Mouse (Mus musculus): ENCODE data around the gene Cfc1. TPM values are rescaled to one million over a fixed set of nuclear protein-coding genes. Genes with fewer than 3 reads are reported as not detected.
"Not testable (repeated sequence)": the region's sequence is repeated elsewhere in the genome, so short reads cannot be mapped to it uniquely, and the experiment has no call there.

Gene Cfc1
- polyA plus RNA-seq, 1 experiment from 2014 or later: not detected

- ATAC-seq (replicated peaks; ENCODE audit: low FRiP score) (peak; percentile 45; the same call in 1 of the 2 replicates), DNase-seq (ENCODE audit: low spot score) (no peak)
- H3K4me1 ChIP-seq (replicated peaks; ENCODE audit: control insufficient read depth, insufficient read depth, low read length): no peaks in the 10 kb centered on the region
- WGBS: 5% methylated on average over 7 of the region's 7 CpGs
- H3K27me3 ChIP-seq (replicated peaks; ENCODE audit: control insufficient read depth, insufficient read depth, low read length): no peaks in the 10 kb centered on the region
- no peak overlapping the region for H3K4me3 ChIP-seq (ENCODE audit: low read depth, low read length)
- peak overlapping the region; percentile 46 for H3K4me2 ChIP-seq
- H3K9ac ChIP-seq (ENCODE audit: low read depth, low read length): no peak overlapping the region
- no peaks in the 10 kb centered on the region for H3K36me3 ChIP-seq (ENCODE audit: control insufficient read depth, insufficient read depth, low read length)
- no peak overlapping the region for H3K27ac ChIP-seq (ENCODE audit: low read depth, low read length)
- no peaks in the 10 kb centered on the region for H3K9me3 ChIP-seq (ENCODE audit: control insufficient read depth, low read length)
These were observed 24.9 kb upstream of the Cfc1 start for GRCm38 (mm10) chr1:34510575-34510981.

GRCm38 (mm10) chr1:34511027-34511426 is 24.4 kb upstream of the Cfc1 start:
- H3K4me3 ChIP-seq (ENCODE audit: low read depth, low read length): no peak overlapping the region
- peak; percentile 45 for DNase-seq (ENCODE audit: low spot score)
- H3K36me3 ChIP-seq (ENCODE audit: control insufficient read depth, insufficient read depth, low read length): no peaks in the 10 kb centered on the region
- no peaks in the 10 kb centered on the region for H3K27me3 ChIP-seq (replicated peaks; ENCODE audit: control insufficient read depth, insufficient read depth, low read length)
- no peak overlapping the region for H3K4me2 ChIP-seq
- no peak overlapping the region for H3K9ac ChIP-seq (ENCODE audit: low read depth, low read length)
- no peaks in the 10 kb centered on the region for H3K4me1 ChIP-seq (replicated peaks; ENCODE audit: control insufficient read depth, insufficient read depth, low read length)
- ATAC-seq (replicated peaks; ENCODE audit: low FRiP score): peak; percentile 58; the same call in 1 of the 2 replicates
- WGBS: 9% methylated on average over 3 of the region's 3 CpGs
- H3K9me3 ChIP-seq (ENCODE audit: control insufficient read depth, low read length): no peaks in the 10 kb centered on the region
- no peak overlapping the region for H3K27ac ChIP-seq (ENCODE audit: low read depth, low read length)

GRCm38 (mm10) chr1:34513068-34513467 is 22.4 kb upstream of the Cfc1 start:
- WGBS: 73% methylated on average over 4 of the region's 4 CpGs
- H3K9me3 ChIP-seq (ENCODE audit: control insufficient read depth, low read length): no peaks in the 10 kb centered on the region
- H3K4me2 ChIP-seq: no peak overlapping the region
- no peaks in the 10 kb centered on the region for H3K36me3 ChIP-seq (ENCODE audit: control insufficient read depth, insufficient read depth, low read length)
- no peak for ATAC-seq (replicated peaks; ENCODE audit: low FRiP score)
- no peaks in the 10 kb centered on the region for H3K27me3 ChIP-seq (replicated peaks; ENCODE audit: control insufficient read depth, insufficient read depth, low read length)
- H3K4me3 ChIP-seq (ENCODE audit: low read depth, low read length): no peak overlapping the region
- H3K27ac ChIP-seq (ENCODE audit: low read depth, low read length): no peak overlapping the region
- DNase-seq (ENCODE audit: low spot score): no peak
- no peaks in the 10 kb centered on the region for H3K4me1 ChIP-seq (replicated peaks; ENCODE audit: control insufficient read depth, insufficient read depth, low read length)
- H3K9ac ChIP-seq (ENCODE audit: low read depth, low read length): no peak overlapping the region

DNA sequence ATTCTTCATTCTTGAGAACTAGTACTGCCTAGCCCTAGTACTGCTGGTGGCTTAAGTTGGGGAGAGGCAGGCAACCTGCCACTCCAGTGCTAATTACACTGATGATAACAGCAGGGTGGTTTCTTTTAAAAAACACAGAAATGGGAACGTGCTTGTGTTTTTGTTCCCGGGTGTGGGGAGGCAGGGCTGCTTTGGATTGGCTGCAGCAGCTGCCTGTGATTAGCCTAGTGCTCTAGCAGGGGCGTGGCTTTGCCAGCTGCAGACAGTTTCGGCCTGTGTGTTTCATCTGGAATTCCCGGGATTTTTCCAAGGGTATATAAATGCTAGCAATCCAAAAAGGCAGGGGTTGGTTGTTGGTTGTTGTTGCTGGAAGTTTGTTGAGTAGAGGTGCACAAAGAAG is 18.9 kb upstream of the Cfc1 start:
- Histone ChIP-seq H3K4me2 (no peak overlapping the region), H3K27me3 (replicated peaks; ENCODE audit: control insufficient read depth, insufficient read depth, low read length) (no peaks in the 10 kb centered on the region), H3K4me1 (replicated peaks; ENCODE audit: control insufficient read depth, insufficient read depth, low read length) (no peaks in the 10 kb centered on the region), H3K4me3 (ENCODE audit: low read depth, low read length) (no peak overlapping the region), H3K9ac (ENCODE audit: low read depth, low read length) (no peak overlapping the region), H3K36me3 (ENCODE audit: control insufficient read depth, insufficient read depth, low read length) (no peaks in the 10 kb centered on the region), H3K9me3 (ENCODE audit: control insufficient read depth, low read length) (no peaks in the 10 kb centered on the region), H3K27ac (ENCODE audit: low read depth, low read length) (no peak overlapping the region)
- DNase-seq (ENCODE audit: low spot score): no peak
- WGBS: 28% methylated on average over 5 of the region's 5 CpGs
- ATAC-seq (replicated peaks; ENCODE audit: low FRiP score): no peak

DNA sequence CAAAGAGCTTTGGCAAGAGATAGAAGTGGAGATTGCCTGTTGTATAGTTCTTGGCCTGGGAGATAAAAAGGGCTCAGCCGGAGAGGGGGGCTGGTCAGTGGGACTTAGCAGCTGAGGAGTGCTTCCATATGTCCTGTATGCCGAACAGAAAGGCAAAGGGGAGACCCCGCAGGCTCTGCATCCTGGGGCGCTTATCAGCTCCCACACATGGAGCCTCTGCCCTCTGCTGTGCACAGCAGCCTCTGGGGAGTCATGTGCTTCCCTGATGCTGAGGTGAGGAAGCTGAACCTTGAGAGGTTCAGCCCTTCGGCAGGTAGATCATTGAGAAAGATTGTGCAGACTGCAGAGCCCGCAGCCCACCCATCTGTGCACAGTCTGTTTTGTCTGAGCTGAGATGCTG is 18.2 kb upstream of the Cfc1 start:
- ATAC-seq (replicated peaks; ENCODE audit: low FRiP score); DNase-seq (ENCODE audit: low spot score); H3K27me3 ChIP-seq (replicated peaks; ENCODE audit: control insufficient read depth, insufficient read depth, low read length); H3K9me3 ChIP-seq (ENCODE audit: control insufficient read depth, low read length); H3K4me2 ChIP-seq; H3K4me3 ChIP-seq (ENCODE audit: low read depth, low read length); H3K4me1 ChIP-seq (replicated peaks; ENCODE audit: control insufficient read depth, insufficient read depth, low read length); H3K36me3 ChIP-seq (ENCODE audit: control insufficient read depth, insufficient read depth, low read length); H3K27ac ChIP-seq (ENCODE audit: low read depth, low read length); H3K9ac ChIP-seq (ENCODE audit: low read depth, low read length): not testable (repeated sequence)
- 14% methylated on average over 6 of the region's 6 CpGs for WGBS

DNA sequence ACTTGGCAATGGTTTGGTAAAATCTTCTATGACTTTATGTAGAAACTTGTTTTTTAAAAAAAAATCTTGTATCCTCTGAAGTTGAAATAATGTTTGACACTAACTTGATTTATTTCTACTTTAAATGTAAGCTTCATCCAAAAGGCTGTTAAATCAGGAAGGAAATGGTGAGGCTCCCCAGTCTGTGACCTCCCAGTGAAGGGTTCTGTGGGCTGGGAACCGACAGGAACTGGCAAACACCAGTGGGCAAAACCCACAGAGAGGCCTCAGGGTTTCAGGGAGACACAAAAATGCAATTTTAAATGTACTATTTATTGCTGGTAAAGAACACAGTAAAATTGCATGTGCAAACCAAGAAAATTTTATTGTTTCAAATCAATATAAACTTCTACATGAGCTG is 17.7 kb upstream of the Cfc1 start:
- not testable (repeated sequence) for ATAC-seq (replicated peaks; ENCODE audit: low FRiP score); H3K27me3 ChIP-seq (replicated peaks; ENCODE audit: control insufficient read depth, insufficient read depth, low read length); H3K4me1 ChIP-seq (replicated peaks; ENCODE audit: control insufficient read depth, insufficient read depth, low read length); DNase-seq (ENCODE audit: low spot score); H3K27ac ChIP-seq (ENCODE audit: low read depth, low read length); H3K9me3 ChIP-seq (ENCODE audit: control insufficient read depth, low read length); H3K9ac ChIP-seq (ENCODE audit: low read depth, low read length); H3K36me3 ChIP-seq (ENCODE audit: control insufficient read depth, insufficient read depth, low read length); H3K4me3 ChIP-seq (ENCODE audit: low read depth, low read length); H3K4me2 ChIP-seq
- WGBS: 11% methylated on average over 1 of the region's 1 CpGs

DNA sequence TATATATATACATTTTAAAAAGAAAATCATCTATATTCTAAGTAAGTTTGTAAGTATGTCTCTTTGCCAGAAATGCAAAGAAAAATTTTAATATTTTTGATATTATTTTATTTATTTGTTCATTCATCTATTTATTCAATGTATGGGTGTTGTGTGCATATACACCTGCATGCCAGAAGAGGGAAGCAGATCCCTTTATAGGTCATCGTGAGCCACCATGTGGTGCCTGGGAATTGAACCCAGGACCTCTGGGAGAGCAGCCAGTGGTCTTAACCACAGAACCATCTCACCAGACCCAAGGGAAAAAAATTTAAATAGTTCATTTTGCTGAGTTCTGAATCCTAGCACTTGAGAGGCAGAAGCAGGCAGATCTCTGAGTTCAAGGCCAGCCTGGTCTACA is 17.2 kb upstream of the Cfc1 start:
- WGBS: 75% methylated on average over 1 of the region's 1 CpGs

DNA sequence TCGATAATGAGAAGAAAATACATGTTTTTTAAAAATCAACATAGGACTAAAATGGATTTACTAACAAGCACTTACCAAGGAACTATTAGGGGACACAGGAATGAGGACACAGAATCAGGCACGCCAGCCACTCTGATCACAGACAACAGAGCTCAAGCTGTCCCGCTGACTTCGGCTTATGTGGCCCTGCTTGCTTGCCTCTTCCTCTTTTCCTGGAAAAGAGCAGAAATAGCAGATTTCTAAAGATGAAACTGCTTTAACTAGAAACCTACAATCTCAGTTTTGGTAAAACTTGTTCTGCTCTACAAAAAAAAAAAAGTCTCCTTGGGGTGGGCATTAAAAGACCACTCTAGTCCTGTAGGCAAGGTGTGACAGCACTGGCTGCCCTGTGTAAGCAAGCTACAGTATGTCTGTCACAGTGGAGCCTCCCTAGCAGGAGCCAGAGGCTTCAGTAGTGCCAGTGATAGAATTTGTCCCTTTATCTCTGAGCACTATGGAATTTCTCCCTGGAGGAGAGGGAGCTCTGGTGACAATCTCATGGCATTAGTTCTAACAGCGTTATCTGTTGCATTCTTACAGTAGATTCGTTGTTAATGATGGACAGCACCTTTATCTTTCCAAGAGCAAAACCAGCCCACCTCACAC is 13.1 kb upstream of the Cfc1 start:
- WGBS: 33% methylated on average over 6 of the region's 6 CpGs
- H3K9me3 ChIP-seq (ENCODE audit: control insufficient read depth, low read length): no peaks in the 10 kb centered on the region
- H3K4me3 ChIP-seq (ENCODE audit: low read depth, low read length): no peak overlapping the region
- no peak overlapping the region for H3K27ac ChIP-seq (ENCODE audit: low read depth, low read length)
- H3K4me1 ChIP-seq (replicated peaks; ENCODE audit: control insufficient read depth, insufficient read depth, low read length): no peaks in the 10 kb centered on the region
- H3K9ac ChIP-seq (ENCODE audit: low read depth, low read length): no peak overlapping the region
- H3K36me3 ChIP-seq (ENCODE audit: control insufficient read depth, insufficient read depth, low read length): no peaks in the 10 kb centered on the region
- no peak overlapping the region for H3K4me2 ChIP-seq
- DNase-seq (ENCODE audit: low spot score): no peak
- H3K27me3 ChIP-seq (replicated peaks; ENCODE audit: control insufficient read depth, insufficient read depth, low read length): no peaks in the 10 kb centered on the region
- ATAC-seq (replicated peaks; ENCODE audit: low FRiP score): no peak

More for the DNA sequence above, 17.2 kb upstream of the Cfc1 start:
- no peaks in the 10 kb centered on the region for H3K36me3 ChIP-seq (ENCODE audit: control insufficient read depth, insufficient read depth, low read length)
- no peak overlapping the region for H3K4me2 ChIP-seq
- DNase-seq (ENCODE audit: low spot score) (no peak), ATAC-seq (replicated peaks; ENCODE audit: low FRiP score) (no peak)
- H3K4me3 ChIP-seq (ENCODE audit: low read depth, low read length): no peak overlapping the region
- no peaks in the 10 kb centered on the region for H3K27me3 ChIP-seq (replicated peaks; ENCODE audit: control insufficient read depth, insufficient read depth, low read length)
- H3K9me3 ChIP-seq (ENCODE audit: control insufficient read depth, low read length): no peaks in the 10 kb centered on the region
- H3K4me1 ChIP-seq (replicated peaks; ENCODE audit: control insufficient read depth, insufficient read depth, low read length): no peaks in the 10 kb centered on the region
- no peak overlapping the region for H3K9ac ChIP-seq (ENCODE audit: low read depth, low read length)
- H3K27ac ChIP-seq (ENCODE audit: low read depth, low read length): no peak overlapping the region

GRCm38 (mm10) chr1:34522850-34523244 is 12.6 kb upstream of the Cfc1 start:
- no peak overlapping the region for H3K27ac ChIP-seq (ENCODE audit: low read depth, low read length)
- WGBS: 49% methylated on average over 3 of the region's 3 CpGs

More at GRCm38 (mm10) chr1:34522850-34523244, 12.6 kb upstream of the Cfc1 start:
- no peak overlapping the region for H3K4me3 ChIP-seq (ENCODE audit: low read depth, low read length)
- ATAC-seq (replicated peaks; ENCODE audit: low FRiP score) (no peak), DNase-seq (ENCODE audit: low spot score) (no peak)
- H3K27me3 ChIP-seq (replicated peaks; ENCODE audit: control insufficient read depth, insufficient read depth, low read length): no peaks in the 10 kb centered on the region
- H3K4me2 ChIP-seq: no peak overlapping the region
- H3K36me3 ChIP-seq (ENCODE audit: control insufficient read depth, insufficient read depth, low read length): no peaks in the 10 kb centered on the region
- no peaks in the 10 kb centered on the region for H3K4me1 ChIP-seq (replicated peaks; ENCODE audit: control insufficient read depth, insufficient read depth, low read length)
- H3K9me3 ChIP-seq (ENCODE audit: control insufficient read depth, low read length): no peaks in the 10 kb centered on the region
- H3K9ac ChIP-seq (ENCODE audit: low read depth, low read length): no peak overlapping the region

All from liver, embryonic 11.5 days (tissue).